Mouse (Mus musculus) gastrocnemius, adult 8-10 months (tissue): ENCODE measurements around the gene Olfr1364. TPM values are rescaled to one million over a fixed set of nuclear protein-coding genes. Genes with fewer than 3 reads are reported as not detected.

ENCODE experiments used
- DNase-seq, 2 experiments: peaks; one replicate each; pipeline ENCODE4 v3.0.0; 2022; ENCODE audit warnings: low spot score in 2 of 2
- total RNA-seq, 4 experiments: library from RNA; stranded (reverse); gene quantifications; 2 replicates each; pipeline ENCODE4 v1.2.4; 2022

The Olfr1364 gene
- total RNA-seq, result not detected

DNA sequence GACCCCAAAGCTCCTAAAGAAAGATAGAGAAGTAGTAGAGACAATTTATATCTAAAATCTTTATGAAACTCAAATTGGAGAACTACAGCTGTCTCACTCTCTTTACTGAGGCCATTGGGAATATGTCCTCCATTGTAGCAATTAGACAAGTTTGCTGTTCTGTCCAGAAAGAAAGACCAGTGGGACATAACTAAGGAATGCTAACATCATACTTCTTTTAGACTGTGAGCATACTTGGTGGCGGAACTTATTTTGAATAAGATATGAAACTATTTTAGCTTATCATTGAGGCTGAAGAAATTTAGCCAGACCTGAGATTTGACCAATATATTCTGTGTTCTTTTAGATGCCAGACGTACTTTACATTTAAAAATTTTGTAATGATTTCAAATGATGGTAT lies at the start of gene Olfr1364:
TSS of gene Olfr1364 (minus strand) at position 101 of the 400 bp plus-strand sequence.
- DNase-seq, result no peak

DNA sequence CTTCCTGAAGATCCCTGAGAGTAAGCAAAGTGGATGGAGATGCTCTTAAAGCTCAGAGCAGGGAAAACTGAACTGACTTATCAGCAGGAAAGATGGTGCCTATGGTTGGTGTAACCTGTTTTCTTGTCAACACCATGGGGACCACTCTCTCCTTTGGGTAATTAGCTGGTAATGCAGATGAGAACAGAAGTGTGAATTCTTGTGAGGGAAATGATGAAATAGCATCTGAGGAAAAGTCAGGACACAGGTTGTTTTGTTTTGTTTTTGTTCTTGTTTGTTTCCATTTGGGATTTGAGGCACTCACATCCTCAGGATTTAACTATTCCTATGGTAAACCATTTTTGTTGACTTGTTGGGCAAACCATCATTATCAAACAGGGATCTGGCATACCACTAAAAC lies 32.4 kb upstream of the Olfr1364 start, which contains the start of gene Olfr1362:
TSS of gene Olfr1362 (minus strand) at position 101 of the 400 bp plus-strand sequence.
- DNase-seq, result no peak

DNA sequence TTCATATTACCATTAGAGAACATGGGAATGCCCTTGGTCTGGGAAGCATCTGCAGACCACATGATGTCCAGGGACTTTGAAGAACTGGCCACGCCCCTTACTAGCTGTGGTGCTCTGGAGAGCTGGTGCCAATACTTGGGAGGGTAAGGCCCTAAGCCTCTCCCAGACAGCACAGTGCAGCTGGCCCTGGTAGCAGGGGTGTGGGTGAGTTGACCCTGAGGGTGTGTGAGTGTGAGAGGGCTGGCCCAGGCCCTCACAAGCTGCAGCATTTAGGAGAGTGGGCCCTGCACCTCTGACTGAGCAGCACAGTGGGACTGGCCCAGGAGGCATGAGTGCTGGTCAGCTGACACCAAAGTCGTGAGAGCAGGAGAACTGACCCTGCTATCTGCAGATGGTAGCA lies 10.1 kb upstream of the Olfr1364 start:
- no peak for DNase-seq

DNA sequence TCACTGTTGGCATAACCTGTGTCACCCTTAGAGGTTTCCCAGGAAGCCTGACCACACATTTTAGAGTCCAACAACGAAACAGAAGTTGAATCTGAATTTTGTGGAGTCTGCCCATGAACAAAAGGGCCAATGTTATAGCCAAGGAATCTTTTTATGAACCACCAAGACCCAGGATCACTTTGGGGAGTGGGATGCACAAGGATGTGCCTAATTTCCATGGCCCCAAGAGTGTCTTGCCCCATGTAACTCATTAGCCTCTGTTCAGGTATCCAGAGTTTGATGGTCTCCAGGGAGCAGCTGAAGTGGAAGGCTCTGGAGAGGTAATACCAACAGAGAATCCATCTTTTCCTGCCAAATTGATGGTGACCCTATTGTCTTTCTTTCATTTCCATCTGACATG lies 21.8 kb downstream of the Olfr1364 start, which contains the start of gene Olfr1535:
TSS of gene Olfr1535 (minus strand) at position 101 of the 400 bp plus-strand sequence.
- DNase-seq, result no peak

DNA sequence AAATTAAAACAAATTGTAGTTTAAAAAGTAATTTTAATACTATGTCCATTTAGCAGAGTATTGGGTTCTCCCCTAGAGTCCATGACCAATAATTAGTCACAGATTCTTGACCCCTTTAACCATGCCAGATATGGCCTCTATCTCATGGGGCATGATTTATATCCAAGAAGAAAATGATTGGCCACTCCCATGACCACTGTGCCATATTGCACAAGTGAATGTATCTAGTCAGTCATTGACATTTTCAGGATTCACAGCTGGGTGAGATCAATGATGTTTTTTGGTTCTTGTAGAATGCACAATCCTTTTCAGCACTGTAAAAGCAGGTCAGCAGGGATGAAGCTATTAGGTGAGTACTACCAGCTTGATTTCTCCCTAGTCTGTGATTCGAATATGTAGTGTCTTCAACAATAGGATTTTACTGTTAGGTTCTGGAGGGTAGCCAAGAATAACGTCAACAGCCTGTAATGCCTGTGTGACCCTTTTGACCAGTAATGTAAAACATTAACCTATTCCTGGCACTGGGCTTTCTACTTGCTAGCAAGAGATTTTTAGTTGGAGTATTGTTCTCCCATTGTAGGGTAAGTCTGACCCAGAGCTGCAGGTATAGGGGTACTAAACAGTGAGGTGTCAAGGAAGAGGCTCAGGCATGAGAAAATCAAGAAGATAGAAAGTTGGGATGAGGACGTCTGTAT lies 31.0 kb downstream of the Olfr1364 start:
- DNase-seq, result no peak

DNA sequence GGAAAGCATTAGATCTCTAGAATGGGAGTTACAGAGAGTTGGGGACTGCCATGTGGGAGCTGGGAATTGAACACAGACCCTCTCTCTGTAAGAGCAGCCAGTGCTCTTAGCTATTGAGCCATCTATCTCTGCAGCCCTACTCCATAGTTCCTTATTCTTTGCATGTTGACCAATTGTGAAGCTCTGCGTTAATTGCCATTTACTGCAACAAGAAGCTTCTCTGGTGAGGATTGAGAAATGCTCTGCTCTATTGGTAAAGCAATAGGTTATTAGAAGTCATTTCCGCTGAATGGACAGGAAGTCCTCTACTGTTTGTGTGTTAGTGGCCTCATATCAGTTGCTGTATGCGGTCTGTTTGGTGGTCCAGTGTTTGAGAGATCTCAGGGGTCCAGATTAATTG lies 32.1 kb downstream of the Olfr1364 start:
- DNase-seq, result no peak

DNA sequence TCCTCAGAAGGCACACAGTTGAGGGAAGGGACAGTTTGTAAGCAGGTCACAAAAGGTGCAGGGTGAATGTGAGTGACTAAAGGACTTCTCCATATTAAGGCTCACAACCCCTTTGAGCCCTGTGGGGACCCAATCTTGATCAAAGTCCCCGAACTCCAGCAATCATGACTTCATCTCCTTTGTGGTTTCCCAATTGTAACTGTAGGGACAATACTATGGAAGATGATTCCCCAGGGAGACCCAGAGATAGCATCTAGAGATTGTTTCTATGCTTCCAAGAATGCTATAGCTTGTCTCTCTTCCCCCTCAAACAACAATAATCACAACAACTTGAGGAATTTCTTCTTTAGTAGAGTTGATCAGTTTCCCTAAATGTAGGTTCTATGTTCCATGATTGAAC lies 38.9 kb downstream of the Olfr1364 start, which contains the start of gene Olfr1366:
TSS of gene Olfr1366 (minus strand) at position 101 of the 400 bp plus-strand sequence.
- no peak for DNase-seq

DNA sequence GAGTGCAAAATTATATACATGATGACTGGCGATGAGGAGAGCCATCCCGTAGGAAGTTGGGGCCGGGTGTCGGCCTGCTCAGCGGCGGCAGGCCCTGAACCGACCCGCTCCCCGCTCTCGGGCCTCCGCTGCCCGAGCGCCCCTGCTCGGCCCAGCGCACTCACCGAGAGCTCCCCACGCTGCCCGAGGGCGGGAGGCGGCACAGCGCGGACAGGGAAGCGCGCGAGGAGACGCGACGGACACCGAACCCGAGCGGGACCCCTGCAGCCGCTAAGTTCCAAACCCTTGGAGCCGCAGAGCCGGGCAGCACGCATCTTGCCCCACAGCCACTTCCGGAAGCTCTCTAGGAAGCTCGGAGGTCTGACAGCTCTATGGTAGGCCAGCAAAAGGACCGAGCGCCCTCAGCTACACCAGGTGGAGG lies 50.8 kb downstream of the Olfr1364 start, which contains the start of gene Zkscan8:
TSS of gene Zkscan8 (minus strand) at position 340 of the 421 bp plus-strand sequence.
- peak; percentile 56 to 78 for DNase-seq

DNA sequence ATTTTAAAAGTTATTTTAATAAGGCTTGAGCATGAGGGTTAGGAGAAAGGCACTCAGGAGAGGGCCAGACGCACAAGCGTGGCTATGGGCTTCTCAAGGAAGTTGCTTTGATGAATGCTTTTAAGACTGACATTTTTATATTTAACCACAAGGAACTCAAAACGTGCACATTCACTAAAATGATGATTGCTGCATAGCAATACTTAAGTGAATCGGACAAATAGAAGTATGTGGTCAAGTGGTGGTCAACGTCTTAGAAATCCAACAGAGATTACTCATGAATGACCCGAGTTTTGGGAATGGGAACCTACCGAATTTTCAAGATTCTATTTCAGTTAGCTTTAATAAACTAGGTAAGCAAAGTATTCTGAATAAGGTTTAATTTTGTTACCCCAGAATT lies 51.4 kb downstream of the Olfr1364 start:
- no peak for DNase-seq

Other genes with a start within 250 kb of the Olfr1364 start
- gene Olfr1367, start 234.8 kb downstream of the Olfr1364 start, total RNA-seq, result not detected
- 10 to 100 TPM in 1 of 4 experiments, 1 to 10 TPM in 3; 7.7 to 10.5 (median 8.5) TPM for gene Zscan12, start 218.9 kb downstream of the Olfr1364 start, total RNA-seq
- gene Zkscan3, start 179.0 kb downstream of the Olfr1364 start, total RNA-seq, result 10 to 100 TPM; 11.5 to 13.3 (median 12.1) TPM
- under 1 TPM in 3 of 4 experiments, not detected in 1; 0.36 to 0.53 (median 0.46) TPM for gene Pgbd1, start 140.7 kb downstream of the Olfr1364 start, total RNA-seq
- 10 to 100 TPM; 12.9 to 15.9 (median 14.5) TPM for gene Zscan26, start 128.0 kb downstream of the Olfr1364 start, total RNA-seq
- gene Nkapl, start 113.2 kb downstream of the Olfr1364 start, total RNA-seq, result under 1 TPM in 3 of 4 experiments, not detected in 1; 0.19 to 0.22 (median 0.20) TPM
- 1 to 10 TPM in 1 of 4 experiments, under 1 TPM in 3; 0.27 to 1.1 (median 0.43) TPM for gene Zkscan4, start 102.9 kb downstream of the Olfr1364 start, total RNA-seq
- gene Gm10065, start 102.3 kb downstream of the Olfr1364 start, total RNA-seq, result not detected
- gene AK157302, start 86.5 kb downstream of the Olfr1364 start, total RNA-seq, result 10 to 100 TPM; 20.3 to 26.8 (median 22.2) TPM
- 100 to 1,000 TPM in 1 of 4 experiments, 10 to 100 TPM in 3; 74.4 to 112 (median 87.3) TPM for gene Gm11273, start 80.3 kb downstream of the Olfr1364 start, total RNA-seq
- 1 to 10 TPM; 4.6 to 9.3 (median 7.2) TPM for gene Zkscan8, start 50.6 kb downstream of the Olfr1364 start, total RNA-seq
- not detected for gene Olfr1366, start 39.0 kb downstream of the Olfr1364 start, total RNA-seq
- not detected for gene Olfr1535, start 21.9 kb downstream of the Olfr1364 start, total RNA-seq
- not detected for gene Olfr1362, start 32.3 kb upstream of the Olfr1364 start, total RNA-seq
- gene Olfr11, start 60.8 kb upstream of the Olfr1364 start, total RNA-seq, result not detected
- gene Olfr1361, start 81.6 kb upstream of the Olfr1364 start, total RNA-seq, result not detected
- gene Olfr1360, start 95.6 kb upstream of the Olfr1364 start, total RNA-seq, result not detected
- not detected for gene Olfr1359, start 116.4 kb upstream of the Olfr1364 start, total RNA-seq
- 1 to 10 TPM in 3 of 4 experiments, under 1 TPM in 1; 0.99 to 6.6 (median 3.4) TPM for gene Hist1h2bl, start 134.4 kb upstream of the Olfr1364 start, total RNA-seq
- 1 to 10 TPM in 3 of 4 experiments, not detected in 1; 1.8 to 3.3 (median 2.6) TPM for gene Hist1h2ai, start 134.7 kb upstream of the Olfr1364 start, total RNA-seq
- not detected for gene Hist1h3h, start 135.9 kb upstream of the Olfr1364 start, total RNA-seq
- not detected for gene Hist1h2bm, start 140.3 kb upstream of the Olfr1364 start, total RNA-seq
- gene Hist1h4j, start 153.3 kb upstream of the Olfr1364 start, total RNA-seq, result 1 to 10 TPM in 1 of 4 experiments, under 1 TPM in 2, not detected in 1; 0.67 to 1.6 (median 0.90) TPM
- gene Hist1h4k, start 168.7 kb upstream of the Olfr1364 start, total RNA-seq, result 10 to 100 TPM in 1 of 4 experiments, 1 to 10 TPM in 3; 5.0 to 10.8 (median 6.7) TPM
- gene Hist1h2ak, start 172.1 kb upstream of the Olfr1364 start, total RNA-seq, result not detected
- 1 to 10 TPM in 2 of 4 experiments, not detected in 2; 1.5 to 1.8 TPM for gene Hist1h2bn, start 172.4 kb upstream of the Olfr1364 start, total RNA-seq
- 1 to 10 TPM in 1 of 4 experiments, under 1 TPM in 2, not detected in 1; 0.40 to 1.2 (median 0.70) TPM for gene Hist1h1b, start 198.9 kb upstream of the Olfr1364 start, total RNA-seq
- 10 to 100 TPM in 3 of 4 experiments, 1 to 10 TPM in 1; 9.4 to 19.6 (median 16.7) TPM for gene Hist1h3i, start 201.6 kb upstream of the Olfr1364 start, total RNA-seq
- not detected for gene Hist1h2an, start 205.5 kb upstream of the Olfr1364 start, total RNA-seq
- gene Hist1h2bp, start 205.7 kb upstream of the Olfr1364 start, total RNA-seq, result 1 to 10 TPM in 1 of 4 experiments, under 1 TPM in 1, not detected in 2; 0.73 to 2.1 TPM
- gene Hist1h2bq, start 228.4 kb upstream of the Olfr1364 start, total RNA-seq, result 10 to 100 TPM; 13.3 to 26.7 (median 21.1) TPM
- 1 to 10 TPM in 1 of 4 experiments, not detected in 3; 3.4 TPM for gene Hist1h2ao, start 228.7 kb upstream of the Olfr1364 start, total RNA-seq
- 10 to 100 TPM; 49.7 to 72.4 (median 56.2) TPM for gene Hist1h4m, start 230.0 kb upstream of the Olfr1364 start, total RNA-seq